Mouse (Mus musculus): ENCODE results near the gene Lrit3.

GRCm38 (mm10) chr3:129781435-129781834 is 22.4 kb downstream of the Lrit3 start:
- no peak for TF ChIP-seq CTCF (IDR thresholded peaks at IDR 0.05; ENCODE audit: control insufficient read depth, insufficient read depth, insufficient read length)
- TF ChIP-seq MYOG (IDR thresholded peaks at IDR 0.05; ENCODE audit: control insufficient read depth, extremely low read depth, insufficient read length) = no peak
- TF ChIP-seq MYOD1 (IDR thresholded peaks at IDR 0.05; ENCODE audit: control insufficient read depth, insufficient read length, low read depth) = no peak
